Mouse (Mus musculus): ENCODE results near the gene Mocs3. TPM values are rescaled to one million over a fixed set of nuclear protein-coding genes. Genes with fewer than 3 reads are reported as not detected.

The Mocs3 gene
- polyA plus RNA-seq (2014; fragmentation: Nextera tagmentation; extraction: Ambion mirVana), result 7.0 and 8.9 TPM in 2 replicates

- peak within 1 kb of the TSS; percentile 100 for H3K4me3 ChIP-seq (ENCODE audit: low read depth, low read length)
Measured at GRCm38 (mm10) chr2:168230026-168230728, at the start of gene Mocs3, which contains the start of the genes Gm20716 and Dpm1. Gene Mocs3 (plus strand): TSS chr2:168230622. Gene Gm20716 (minus strand): TSS chr2:168230364. Gene Dpm1 (minus strand): TSS chr2:168230591.

DNA sequence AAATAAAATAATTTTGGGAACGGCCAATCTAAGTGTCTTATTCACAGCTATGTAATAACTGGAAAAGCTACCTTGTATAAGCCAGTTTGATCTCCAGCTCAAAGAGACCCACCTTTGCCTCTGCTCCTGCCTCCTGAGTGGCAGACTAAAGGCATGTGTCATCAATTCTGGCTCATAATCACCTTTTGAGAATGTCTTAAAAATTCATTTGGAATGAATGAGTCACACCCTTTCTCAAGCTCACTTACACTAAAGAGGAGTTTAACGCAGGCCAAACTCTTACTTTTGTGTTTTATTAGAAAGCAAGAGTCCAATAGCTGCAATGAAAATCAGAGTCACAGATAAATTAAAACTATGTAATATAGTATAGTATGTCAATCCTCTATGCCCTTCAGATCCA lies 38.6 kb upstream of the Mocs3 start:
- WGBS, result 93% methylated on average over 2 of the region's 2 CpGs
- Histone ChIP-seq H3K4me3 (ENCODE audit: low read depth, low read length) (no peak overlapping the region), H3K9ac (ENCODE audit: low read length) (no peak overlapping the region), H3K27ac (replicated peaks; ENCODE audit: low read depth, low read length) (no peak overlapping the region), H3K9me3 (ENCODE audit: control insufficient read depth, low read length) (no peaks in the 10 kb centered on the region), H3K27me3 (ENCODE audit: control insufficient read depth, insufficient read depth, low read length) (no peaks in the 10 kb centered on the region), H3K36me3 (ENCODE audit: control insufficient read depth, insufficient read depth, low read length) (peaks cover 6% of the 10 kb centered on the region; the same call in 1 of the 2 replicates), H3K4me2 (ENCODE audit: low read depth, severe bottlenecking) (no peak overlapping the region), H3K4me1 (ENCODE audit: control insufficient read depth, insufficient read depth, low read length) (no peaks in the 10 kb centered on the region)
- ATAC-seq (ENCODE audit: insufficient number of reproducible peaks, low FRiP score, low TSS enrichment, low read depth) (no peak), DNase-seq (ENCODE audit: low spot score) (no peak)

More at GRCm38 (mm10) chr2:168230026-168230728, at the start of gene Mocs3, which contains the start of the genes Gm20716 and Dpm1:
- DNase-seq (ENCODE audit: low spot score), result peak; percentile 89
- Histone ChIP-seq H3K4me2 (ENCODE audit: low read depth, severe bottlenecking) (peak within 1 kb of the TSS; percentile 99), H3K4me1 (ENCODE audit: control insufficient read depth, insufficient read depth, low read length) (peaks cover 16% of the 10 kb centered on the region), H3K9me3 (ENCODE audit: control insufficient read depth, low read length) (no peaks in the 10 kb centered on the region), H3K27ac (replicated peaks; ENCODE audit: low read depth, low read length) (peak within 1 kb of the TSS; percentile 83), H3K27me3 (ENCODE audit: control insufficient read depth, insufficient read depth, low read length) (no peaks in the 10 kb centered on the region), H3K36me3 (ENCODE audit: control insufficient read depth, insufficient read depth, low read length) (peaks cover 9% of the 10 kb centered on the region; the same call in 1 of the 2 replicates), H3K9ac (ENCODE audit: low read length) (peak within 1 kb of the TSS; percentile 81)
- WGBS, result under 1% methylated on average over 70 of the region's 73 CpGs
- ATAC-seq (ENCODE audit: insufficient number of reproducible peaks, low FRiP score, low TSS enrichment, low read depth), result peak; percentile 61; the same call in 1 of the 2 replicates

GRCm38 (mm10) chr2:168193685-168194084 lies 36.7 kb upstream of the Mocs3 start:
- Histone ChIP-seq H3K27ac (replicated peaks; ENCODE audit: low read depth, low read length) (no peak overlapping the region), H3K4me3 (ENCODE audit: low read depth, low read length) (no peak overlapping the region), H3K36me3 (ENCODE audit: control insufficient read depth, insufficient read depth, low read length) (peaks cover 4% of the 10 kb centered on the region; the same call in 1 of the 2 replicates), H3K4me2 (ENCODE audit: low read depth, severe bottlenecking) (no peak overlapping the region), H3K4me1 (ENCODE audit: control insufficient read depth, insufficient read depth, low read length) (no peaks in the 10 kb centered on the region), H3K27me3 (ENCODE audit: control insufficient read depth, insufficient read depth, low read length) (no peaks in the 10 kb centered on the region), H3K9ac (ENCODE audit: low read length) (no peak overlapping the region), H3K9me3 (ENCODE audit: control insufficient read depth, low read length) (no peaks in the 10 kb centered on the region)
- 80% methylated on average over 2 of the region's 2 CpGs for WGBS
- ATAC-seq (ENCODE audit: insufficient number of reproducible peaks, low FRiP score, low TSS enrichment, low read depth) (no peak), DNase-seq (ENCODE audit: low spot score) (no peak)

DNA sequence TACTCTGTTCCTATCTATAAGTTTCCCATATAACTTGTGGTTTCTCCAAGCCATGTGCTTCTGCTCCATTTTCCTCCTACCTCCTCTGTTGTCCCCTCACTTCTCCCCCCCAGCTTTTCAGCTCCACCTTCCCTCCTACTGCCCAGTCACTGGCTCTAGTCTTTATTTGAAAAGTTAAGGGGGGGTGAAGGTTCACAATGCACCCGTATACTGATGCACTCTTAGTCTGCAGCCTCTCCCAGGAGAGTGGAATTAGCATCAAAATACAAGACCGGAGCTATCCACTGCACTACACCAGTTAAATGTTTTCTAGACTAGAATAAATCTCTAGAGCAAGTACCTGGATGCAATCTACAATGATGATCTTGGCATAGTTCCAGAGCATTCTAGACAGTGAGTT lies 34.7 kb upstream of the Mocs3 start:
- no peak overlapping the region for H3K9ac ChIP-seq (ENCODE audit: low read length)
- peaks cover 3% of the 10 kb centered on the region; the same call in 1 of the 2 replicates for H3K4me1 ChIP-seq (ENCODE audit: control insufficient read depth, insufficient read depth, low read length)
- peaks cover 7% of the 10 kb centered on the region; the same call in 1 of the 2 replicates for H3K36me3 ChIP-seq (ENCODE audit: control insufficient read depth, insufficient read depth, low read length)
- no peak for DNase-seq (ENCODE audit: low spot score)
- H3K4me3 ChIP-seq (ENCODE audit: low read depth, low read length), result no peak overlapping the region
- H3K27ac ChIP-seq (replicated peaks; ENCODE audit: low read depth, low read length), result no peak overlapping the region
- no peaks in the 10 kb centered on the region for H3K9me3 ChIP-seq (ENCODE audit: control insufficient read depth, low read length)
- H3K4me2 ChIP-seq (ENCODE audit: low read depth, severe bottlenecking), result no peak overlapping the region
- ATAC-seq (ENCODE audit: insufficient number of reproducible peaks, low FRiP score, low TSS enrichment, low read depth), result no peak
- H3K27me3 ChIP-seq (ENCODE audit: control insufficient read depth, insufficient read depth, low read length), result no peaks in the 10 kb centered on the region
- 83% methylated on average over 2 of the region's 2 CpGs for WGBS

DNA sequence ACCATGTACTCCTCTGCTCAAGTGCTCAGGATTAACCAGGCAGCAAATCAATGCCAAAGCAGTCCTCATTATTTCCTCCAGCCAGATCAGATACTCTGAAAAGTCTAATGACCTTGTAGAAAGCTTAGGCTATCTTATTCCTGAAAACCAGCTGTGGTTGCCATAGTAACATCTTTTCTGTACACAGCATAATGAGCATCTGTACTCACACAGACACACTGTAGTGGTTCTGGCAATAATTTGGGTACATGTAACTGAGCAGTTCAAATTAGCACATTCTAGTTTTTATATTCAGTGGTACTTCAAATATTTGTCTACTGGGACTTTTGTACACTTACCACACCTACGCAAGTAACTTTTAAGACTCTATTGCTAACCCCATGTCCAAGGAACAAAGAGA lies 32.0 kb upstream of the Mocs3 start:
- DNase-seq (ENCODE audit: low spot score), result no peak
- Histone ChIP-seq H3K36me3 (ENCODE audit: control insufficient read depth, insufficient read depth, low read length) (peaks cover 9% of the 10 kb centered on the region; the same call in 1 of the 2 replicates), H3K4me3 (ENCODE audit: low read depth, low read length) (no peak overlapping the region), H3K4me2 (ENCODE audit: low read depth, severe bottlenecking) (no peak overlapping the region), H3K27me3 (ENCODE audit: control insufficient read depth, insufficient read depth, low read length) (no peaks in the 10 kb centered on the region), H3K9me3 (ENCODE audit: control insufficient read depth, low read length) (no peaks in the 10 kb centered on the region), H3K4me1 (ENCODE audit: control insufficient read depth, insufficient read depth, low read length) (peaks cover 3% of the 10 kb centered on the region; the same call in 1 of the 2 replicates), H3K27ac (replicated peaks; ENCODE audit: low read depth, low read length) (no peak overlapping the region), H3K9ac (ENCODE audit: low read length) (no peak overlapping the region)
- WGBS, result 95% methylated on average over 1 of the region's 1 CpGs
- no peak for ATAC-seq (ENCODE audit: insufficient number of reproducible peaks, low FRiP score, low TSS enrichment, low read depth)

DNA sequence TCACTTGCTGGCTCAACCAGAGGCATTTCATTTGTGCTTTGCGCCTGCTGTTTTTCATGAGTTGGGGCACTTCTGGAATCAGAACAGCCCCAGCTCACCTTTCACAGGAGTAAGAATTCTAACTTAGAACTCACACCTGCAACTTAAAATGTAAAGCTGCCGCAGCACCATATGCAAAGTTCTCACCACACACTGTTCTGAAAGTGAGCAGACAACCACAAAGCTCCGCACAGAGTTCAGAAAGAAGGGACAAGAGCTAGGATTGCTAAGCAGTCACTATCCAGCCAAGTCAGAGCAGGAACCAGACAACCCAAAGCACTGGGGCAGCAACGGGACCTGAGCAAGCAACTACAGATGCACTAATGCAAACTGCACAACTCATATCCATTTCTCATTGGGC lies 30.9 kb upstream of the Mocs3 start:
- no peak for DNase-seq (ENCODE audit: low spot score)
- no peaks in the 10 kb centered on the region for H3K9me3 ChIP-seq (ENCODE audit: control insufficient read depth, low read length)
- no peaks in the 10 kb centered on the region for H3K27me3 ChIP-seq (ENCODE audit: control insufficient read depth, insufficient read depth, low read length)
- no peak overlapping the region for H3K27ac ChIP-seq (replicated peaks; ENCODE audit: low read depth, low read length)
- H3K9ac ChIP-seq (ENCODE audit: low read length), result no peak overlapping the region
- peaks cover 5% of the 10 kb centered on the region for H3K4me1 ChIP-seq (ENCODE audit: control insufficient read depth, insufficient read depth, low read length)
- no peak for ATAC-seq (ENCODE audit: insufficient number of reproducible peaks, low FRiP score, low TSS enrichment, low read depth)
- no peak overlapping the region for H3K4me2 ChIP-seq (ENCODE audit: low read depth, severe bottlenecking)
- WGBS, result 94% methylated on average over 4 of the region's 4 CpGs
- peaks cover 14% of the 10 kb centered on the region for H3K36me3 ChIP-seq (ENCODE audit: control insufficient read depth, insufficient read depth, low read length)
- H3K4me3 ChIP-seq (ENCODE audit: low read depth, low read length), result no peak overlapping the region

DNA sequence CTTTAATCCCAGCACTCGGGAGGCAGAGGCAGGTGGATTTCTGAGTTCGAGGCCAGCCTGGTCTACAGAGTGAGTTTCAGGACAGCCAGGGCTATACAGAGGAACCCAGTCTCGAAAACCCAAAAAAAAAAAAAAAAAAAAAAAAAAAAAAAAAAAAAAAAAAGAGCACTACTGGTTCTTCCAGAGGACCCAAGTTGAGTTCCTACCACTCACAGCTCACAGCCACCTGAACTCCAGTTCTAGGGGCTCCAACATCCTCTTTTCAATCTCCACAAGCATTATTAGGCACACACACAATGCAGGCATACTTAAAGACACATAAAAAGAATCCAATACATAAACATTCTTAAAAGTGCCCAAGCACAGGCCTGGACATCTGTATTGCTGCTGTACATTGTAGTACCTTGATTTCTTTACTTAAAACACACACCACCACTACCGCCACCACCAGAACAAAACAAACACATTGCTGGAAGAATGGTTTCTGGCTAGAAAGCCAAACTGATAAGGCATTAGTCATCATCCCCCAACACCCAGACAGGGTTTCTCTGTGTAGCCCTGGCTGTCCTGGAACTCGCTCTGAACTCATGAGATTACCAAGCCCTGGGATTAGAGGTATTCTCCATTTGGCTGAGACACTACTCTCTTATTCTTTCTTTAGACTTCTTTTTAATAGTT lies 30.3 kb upstream of the Mocs3 start:
- Histone ChIP-seq H3K9me3 (ENCODE audit: control insufficient read depth, low read length) (no peaks in the 10 kb centered on the region), H3K27ac (replicated peaks; ENCODE audit: low read depth, low read length) (no peak overlapping the region), H3K4me1 (ENCODE audit: control insufficient read depth, insufficient read depth, low read length) (peaks cover 8% of the 10 kb centered on the region), H3K27me3 (ENCODE audit: control insufficient read depth, insufficient read depth, low read length) (no peaks in the 10 kb centered on the region), H3K36me3 (ENCODE audit: control insufficient read depth, insufficient read depth, low read length) (peaks cover 17% of the 10 kb centered on the region), H3K9ac (ENCODE audit: low read length) (no peak overlapping the region), H3K4me2 (ENCODE audit: low read depth, severe bottlenecking) (no peak overlapping the region), H3K4me3 (ENCODE audit: low read depth, low read length) (no peak overlapping the region)
- 92% methylated on average over 4 of the region's 5 CpGs for WGBS
- DNase-seq (ENCODE audit: low spot score), result no peak
- no peak for ATAC-seq (ENCODE audit: insufficient number of reproducible peaks, low FRiP score, low TSS enrichment, low read depth)

- WGBS, result 92% methylated on average over 8 of the region's 8 CpGs
- H3K4me2 ChIP-seq (ENCODE audit: low read depth, severe bottlenecking), result peak overlapping the region; percentile 77
- H3K36me3 ChIP-seq (ENCODE audit: control insufficient read depth, insufficient read depth, low read length), result peaks cover 14% of the 10 kb centered on the region
- H3K27ac ChIP-seq (replicated peaks; ENCODE audit: low read depth, low read length), result no peak overlapping the region
- no peaks in the 10 kb centered on the region for H3K27me3 ChIP-seq (ENCODE audit: control insufficient read depth, insufficient read depth, low read length)
- DNase-seq (ENCODE audit: low spot score) (no peak), ATAC-seq (ENCODE audit: insufficient number of reproducible peaks, low FRiP score, low TSS enrichment, low read depth) (no peak)
- peak overlapping the region; percentile 100; the same call in 1 of the 2 replicates for H3K9ac ChIP-seq (ENCODE audit: low read length)
- H3K4me3 ChIP-seq (ENCODE audit: low read depth, low read length), result peak overlapping the region; percentile 100
- no peaks in the 10 kb centered on the region for H3K9me3 ChIP-seq (ENCODE audit: control insufficient read depth, low read length)
- H3K4me1 ChIP-seq (ENCODE audit: control insufficient read depth, insufficient read depth, low read length), result peaks cover 7% of the 10 kb centered on the region
Measured at GRCm38 (mm10) chr2:168204476-168204999, 25.9 kb upstream of the Mocs3 start.
